Mouse (Mus musculus) regulatory T cell (primary cell): ENCODE measurements around the gene Tmem91.

Experiments used
- in situ Hi-C: fragments of 300-600 bp; cut with MboI, MseI; formaldehyde crosslinking; loops from one replicate; pipeline ENCODE4 v1.15.1; 2025; ENCODE audit warnings: high pct_unique_total_duplicates

The Tmem91 gene

GRCm38 (mm10) chr7:25627431-25628322 lies 47.3 kb downstream of the Tmem91 start:
- in situ Hi-C loops = no loop called here

DNA sequence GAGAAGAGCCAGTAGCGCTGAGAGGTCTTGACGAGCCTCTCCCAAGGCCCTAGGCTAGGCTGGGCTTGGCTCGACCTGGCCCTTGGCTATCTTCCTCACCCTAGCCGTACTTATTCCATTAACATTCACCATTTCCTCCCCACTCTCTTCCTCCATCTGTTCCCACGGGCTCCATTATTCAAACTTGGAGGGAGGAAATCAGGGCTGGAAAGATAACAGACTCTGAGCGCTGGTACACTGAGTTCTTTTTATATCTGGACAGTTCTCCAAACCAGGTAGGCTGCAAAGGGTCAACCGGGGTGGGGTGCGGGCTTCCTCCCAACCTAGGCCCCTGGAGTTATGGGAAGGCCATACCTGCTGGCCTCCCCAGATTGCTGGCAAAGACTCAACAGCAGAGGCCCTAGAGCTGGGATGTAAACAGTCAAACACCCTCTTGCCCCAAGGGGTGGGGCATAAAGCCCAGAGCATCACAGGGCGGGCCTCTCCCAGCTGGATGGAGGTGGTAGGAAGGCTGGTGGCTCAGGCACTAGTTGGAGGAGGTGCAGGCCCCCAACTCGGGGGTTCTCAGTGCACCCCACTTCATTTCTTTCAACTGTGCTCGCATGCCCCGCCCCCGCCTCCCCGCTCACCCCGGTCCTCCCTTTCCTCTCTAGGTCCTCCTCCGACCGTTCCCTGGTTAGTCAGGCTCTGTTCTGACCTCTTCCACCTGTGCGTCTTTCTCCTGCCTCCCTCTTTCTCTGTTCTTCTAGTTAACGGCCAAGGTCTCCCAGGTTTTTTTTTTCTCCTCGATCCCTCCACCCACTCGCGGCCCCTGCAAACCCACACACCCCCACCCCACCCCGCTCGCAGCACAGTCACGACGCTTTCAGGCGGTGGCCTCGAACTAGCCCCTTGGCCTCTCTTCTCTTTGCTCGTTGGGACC lies 48.2 kb downstream of the Tmem91 start, which contains the start of gene B3gnt8:
TSS of gene B3gnt8 (plus strand) at position 146 of the 922 bp plus-strand sequence.
- in situ Hi-C loops = no loop called here

GRCm38 (mm10) chr7:25625594-25626250 lies 49.2 kb downstream of the Tmem91 start:
- in situ Hi-C loops = no loop called here

DNA sequence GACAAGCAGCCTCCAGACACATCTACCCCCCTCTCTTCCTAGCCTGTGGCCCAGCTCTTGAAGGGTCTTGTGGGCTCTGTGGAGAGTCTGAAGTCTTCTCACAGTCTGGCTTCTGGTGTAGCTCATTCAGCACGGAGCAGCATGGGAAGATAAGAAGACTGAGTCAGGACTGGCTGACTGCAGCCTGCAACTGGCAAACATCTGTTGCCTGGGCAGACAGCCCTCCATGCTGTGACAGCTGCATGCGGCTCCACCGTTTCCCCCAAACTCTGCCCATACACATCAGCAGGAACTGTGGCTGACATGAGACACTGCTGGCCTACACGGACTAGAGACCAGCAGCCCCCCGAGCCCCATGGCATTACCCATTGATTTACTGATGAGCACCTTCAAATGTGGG lies 50.1 kb downstream of the Tmem91 start:
- in situ Hi-C loops = loop anchor here (5.0 kb wide), 1 partner anchor 32 kb away; the partner anchor contains the start of genes Bckdha and Exosc5

DNA sequence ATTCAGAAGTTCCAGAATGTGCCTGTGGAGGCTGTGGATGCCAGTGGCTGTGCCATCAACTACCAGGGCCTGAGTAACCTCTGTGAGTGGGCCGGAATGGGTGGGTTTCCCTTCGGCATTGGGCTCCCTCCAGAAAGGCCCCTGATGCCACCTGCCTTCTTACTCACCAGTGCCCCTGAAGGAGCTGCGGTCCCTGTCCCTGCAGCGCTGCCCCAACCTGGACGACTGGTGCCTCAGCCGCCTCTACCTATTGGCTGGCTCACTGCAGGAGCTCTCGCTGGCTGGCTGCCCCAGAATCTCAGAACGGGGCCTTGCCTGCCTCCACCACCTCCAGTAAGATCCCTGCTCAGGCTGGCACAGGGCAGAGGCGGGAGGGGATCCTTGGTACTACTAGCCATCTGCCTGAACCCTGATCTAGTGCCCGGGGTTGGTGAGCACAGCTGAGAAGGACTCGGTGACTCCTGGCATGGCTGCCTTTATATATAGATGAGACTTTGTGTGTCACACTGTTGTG lies 51.1 kb downstream of the Tmem91 start:
- in situ Hi-C loops = loop anchor here (5.0 kb wide), 1 partner anchor 33 kb away; the partner anchor contains the start of genes Bckdha and Exosc5

DNA sequence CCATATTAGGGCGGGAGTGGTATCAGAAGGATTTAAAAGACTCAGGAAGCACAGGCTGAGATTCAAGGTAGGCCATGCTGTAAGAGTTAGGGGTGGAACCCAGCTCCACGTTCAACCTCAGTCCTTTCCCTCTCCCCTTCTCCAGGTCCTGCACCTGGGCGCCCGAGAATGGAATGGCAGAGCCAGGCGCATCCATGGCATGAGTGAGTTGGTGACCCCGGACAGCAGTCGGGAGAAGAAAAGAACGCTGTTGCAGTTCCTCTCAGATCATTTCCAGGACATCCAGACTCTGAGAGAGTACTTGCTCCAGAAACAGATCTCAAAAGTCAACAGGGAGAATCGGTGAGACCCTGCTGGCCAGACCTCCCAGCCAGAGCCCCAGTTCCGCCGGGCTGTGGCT lies 54.2 kb downstream of the Tmem91 start:
- in situ Hi-C loops = loop anchor here (5.0 kb wide), 1 partner anchor 37 kb away; the partner anchor contains the start of genes Bckdha and Exosc5

DNA sequence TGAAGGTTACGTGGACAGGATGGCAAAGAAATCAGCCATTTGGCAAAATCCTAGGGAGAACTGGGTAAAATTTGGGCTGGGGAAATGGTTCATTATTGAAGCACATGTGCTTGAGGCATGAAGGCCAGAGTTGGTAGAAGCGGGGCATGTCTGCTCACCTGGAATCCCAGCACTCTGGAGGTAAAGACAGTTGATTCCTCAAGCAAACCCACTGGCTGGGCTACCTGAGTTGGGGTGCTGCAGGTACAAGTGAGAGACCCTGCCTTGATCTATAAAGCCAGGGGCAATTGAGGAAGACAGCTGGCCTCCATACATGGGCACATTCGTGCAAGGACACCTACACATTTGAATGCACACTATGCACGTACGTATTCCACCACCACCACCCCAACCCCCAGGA lies 54.9 kb downstream of the Tmem91 start:
- in situ Hi-C loops = loop anchor here (5.0 kb wide), 1 partner anchor 37 kb away; the partner anchor contains the start of genes Bckdha and Exosc5

- in situ Hi-C loops = loop anchor here (10.0 kb wide), 1 partner anchor 415 kb away; no protein-coding TSS in a partner anchor
Measured at GRCm38 (mm10) chr7:25619722-25619991, 55.3 kb downstream of the Tmem91 start.
